In the genomic region with DNA sequence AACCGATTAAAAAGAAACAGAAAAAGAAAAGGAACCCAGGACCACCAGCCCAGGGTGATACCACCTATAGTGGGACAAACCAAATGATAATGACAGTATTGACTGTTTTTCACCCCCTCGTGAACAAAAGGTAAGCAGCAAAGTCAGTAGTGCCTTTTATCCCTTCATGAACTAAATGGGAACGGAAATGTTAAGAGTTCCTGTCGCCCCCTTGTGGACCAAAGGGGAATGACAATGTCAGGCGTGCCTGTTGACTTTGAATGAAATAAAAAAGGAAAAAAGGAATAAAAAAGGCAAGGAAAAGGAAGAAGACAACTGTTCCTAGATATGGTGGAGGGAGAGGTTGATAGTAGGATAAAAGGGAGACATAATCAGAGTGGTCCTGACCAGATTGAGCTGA, we compare ENCODE assay signal across 10 mouse cellular contexts. TPM values are rescaled to one million over a fixed set of nuclear protein-coding genes. Genes with fewer than 3 reads are reported as not detected.
DNase-seq lines count a peak whose midpoint lies in the region; ATAC-seq lines count a peak whose summit lies in the region.
"Had no signal": no experiment of that assay in that cellular context is flagged by ENCODE, and none has a peak within 500 bp of the region (broad histone marks: within the 10 kb centered on the region; RNA-seq: fewer than 3 reads in every experiment).

No protein-coding gene starts in this region.

- intact Hi-C loops in heart, postnatal 10 days (cut with DNase I) = no loop called here

- DNase-seq in heart, postnatal 10 days = peak; percentile 21 to 59
- DNase-seq in heart, adult 11 months = no peak
- peak; percentile 12 for DNase-seq in right cerebral cortex, adult 2 months (ENCODE audit: low spot score in 2 of 2)
- DNase-seq in right cerebral cortex, postnatal 25 days = no peak
- DNase-seq in c-Kit-positive CD71-negative TER-119-negative erythroid progenitor cells, embryonic 14.5 days (ENCODE audit: low read depth) = peak; percentile 3
- DNase-seq in layer of hippocampus, postnatal 25 days (ENCODE audit: extremely low spot score in 1 of 2, low spot score in 1 of 2) = peak; percentile 10 to 42
- DNase-seq in urinary bladder, postnatal 10 days (ENCODE audit: low spot score) = no peak

- no peak for ATAC-seq in frontal cortex, adult (ENCODE audit: low TSS enrichment)

RNA-seq across cellular contexts. Expression of a gene that starts 6.5 kb away (rescaled TPM):
- total RNA-seq in heart, postnatal 10 days (2021) = 1 to 10 TPM; 3.9 to 4.5 TPM
- total RNA-seq in layer of hippocampus, postnatal 25 days (2021) = not detected
- total RNA-seq: adrenal gland, postnatal 4 days; gastrocnemius, postnatal 4 days had no signal

RNA-seq across cellular contexts. Expression of a gene that starts 15.5 kb away (rescaled TPM):
- not detected for total RNA-seq in heart, postnatal 10 days (2021)
- not detected for total RNA-seq in layer of hippocampus, postnatal 25 days (2021)
- total RNA-seq: adrenal gland, postnatal 4 days; gastrocnemius, postnatal 4 days had no signal

RNA-seq across cellular contexts. Expression of a gene that starts 20.3 kb away (rescaled TPM):
- total RNA-seq in heart, postnatal 10 days (2021) = not detected
- not detected for total RNA-seq in layer of hippocampus, postnatal 25 days (2021)
- total RNA-seq: adrenal gland, postnatal 4 days; gastrocnemius, postnatal 4 days had no signal

Comparison
In these comparisons a context has a peak if more than half of its experiments do, and no peak if none do; other contexts are left out.
1. DNase-seq: peak in heart, postnatal 10 days (2 of 2), right cerebral cortex, adult 2 months (2 of 2), c-Kit-positive CD71-negative TER-119-negative erythroid progenitor cells, embryonic 14.5 days (single experiment) and layer of hippocampus, postnatal 25 days (2 of 2); none in heart, adult 11 months (single experiment), right cerebral cortex, postnatal 25 days (single experiment) and urinary bladder, postnatal 10 days (single experiment).
2. RNA of a gene that starts 6.5 kb away (total RNA-seq): 3.9 to 4.5 TPM in heart, postnatal 10 days; not detected in layer of hippocampus, postnatal 25 days; every median in the first group is over 4 times any median in the second.